Mouse (Mus musculus) layer of hippocampus, postnatal 14 days (tissue): Measurements from ENCODE around the gene Gm10226. TPM values are rescaled to one million over a fixed set of nuclear protein-coding genes. Genes with fewer than 3 reads are reported as not detected.
"Not testable (repeated sequence)": the region's sequence is repeated elsewhere in the genome, so short reads cannot be mapped to it uniquely, and the experiment has no call there.

Source experiments
- DNase-seq, 2 experiments: peaks; one replicate each; pipeline ENCODE4 v3.0.0; 2021 to 2022; ENCODE audit warnings: low spot score in 2 of 2, mixed read lengths in 1 of 2
- long read RNA-seq, 2 experiments: library from polyadenylated mRNA; stranded (forward); transcript quantifications; one replicate each; pipeline ENCODE4 v2.0.0; 2021
- total RNA-seq, 2 experiments: library from RNA; stranded (reverse); gene quantifications; 2 replicates each; pipeline ENCODE4 v1.2.3; 2021

Gene Gm10226
- 1 to 10 TPM; 6.7 to 7.1 TPM for total RNA-seq
- long read RNA-seq, experiment 1: 0 reads
- long read RNA-seq, experiment 2: 0 reads

GRCm38 (mm10) chr17:21691560-21691959, at the start of gene Gm10226:
TSS of gene Gm10226 (plus strand) at chr17:21691860.
- DNase-seq: no peak

- DNase-seq: no peak
Observed at GRCm38 (mm10) chr17:21648791-21649190, 42.9 kb upstream of the Gm10226 start.

DNA sequence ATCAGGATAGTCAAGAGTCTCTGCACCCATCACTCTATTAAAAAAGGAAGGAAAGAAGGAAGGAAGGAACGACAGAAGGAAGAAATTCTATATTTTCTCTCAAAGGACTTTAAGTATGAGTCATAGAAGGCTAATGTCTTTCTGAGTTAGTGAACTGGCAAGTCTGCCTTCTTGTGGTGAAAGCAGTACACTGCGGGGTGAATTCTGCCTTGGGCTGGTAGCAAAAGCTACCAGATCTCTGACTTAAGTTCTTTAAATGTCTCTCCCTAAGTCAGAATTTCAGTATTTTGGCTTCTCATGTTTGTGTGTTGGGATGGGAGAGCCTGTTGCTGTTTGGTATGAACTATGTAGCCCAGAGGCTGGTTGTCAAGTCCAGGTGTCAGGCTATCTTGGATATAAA, 41.7 kb upstream of the Gm10226 start:
- peak in 1 of 2 experiments; percentile 1 for DNase-seq

- peak; percentile 58 to 65 for DNase-seq
Observed at GRCm38 (mm10) chr17:21650364-21650907, 41.2 kb upstream of the Gm10226 start, which contains the start of gene Zfp983. TSS of gene Zfp983 (plus strand) at chr17:21650624.

- not testable (repeated sequence) for DNase-seq
Observed at GRCm38 (mm10) chr17:21678826-21679225, 12.8 kb upstream of the Gm10226 start.

DNA sequence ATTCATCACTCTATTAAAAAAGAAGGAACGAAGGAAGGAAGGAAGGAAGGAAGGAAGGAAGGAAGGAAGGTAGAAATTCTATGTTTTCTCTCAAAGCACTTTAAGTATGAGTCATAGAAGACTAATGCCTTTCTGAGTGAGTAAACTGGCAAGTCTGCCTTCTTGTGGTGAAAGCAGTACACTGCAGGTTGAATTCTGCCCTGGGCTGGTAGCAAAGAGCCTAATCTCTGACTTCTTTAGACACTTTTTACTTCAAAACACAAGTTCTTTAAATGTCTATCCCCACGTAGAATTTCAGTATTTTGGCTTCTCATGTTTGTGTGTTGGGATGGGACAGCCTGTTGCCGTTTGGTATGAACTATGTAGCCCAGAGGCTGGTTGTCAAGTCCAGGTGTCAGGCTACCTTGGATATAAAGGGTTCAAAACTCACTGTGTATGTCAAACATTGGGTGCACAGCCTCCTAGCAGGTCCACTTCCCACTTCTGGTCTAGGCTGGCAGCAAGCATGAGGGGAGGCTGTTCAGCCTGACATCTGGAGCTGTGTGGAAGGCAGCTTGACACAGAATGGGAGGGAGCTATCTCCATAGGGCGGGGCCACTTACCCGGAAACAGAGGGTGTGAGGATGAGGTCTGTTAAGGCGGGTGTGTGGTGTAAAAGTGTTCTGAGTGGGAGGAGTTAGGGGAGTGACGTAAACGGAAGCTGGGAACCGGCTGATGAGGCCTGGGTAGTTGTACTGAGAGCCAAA, 12.2 kb upstream of the Gm10226 start:
- peak; percentile 81 for DNase-seq

- not testable (repeated sequence) for DNase-seq
Observed at GRCm38 (mm10) chr17:21680019-21680376, 11.7 kb upstream of the Gm10226 start.

DNA sequence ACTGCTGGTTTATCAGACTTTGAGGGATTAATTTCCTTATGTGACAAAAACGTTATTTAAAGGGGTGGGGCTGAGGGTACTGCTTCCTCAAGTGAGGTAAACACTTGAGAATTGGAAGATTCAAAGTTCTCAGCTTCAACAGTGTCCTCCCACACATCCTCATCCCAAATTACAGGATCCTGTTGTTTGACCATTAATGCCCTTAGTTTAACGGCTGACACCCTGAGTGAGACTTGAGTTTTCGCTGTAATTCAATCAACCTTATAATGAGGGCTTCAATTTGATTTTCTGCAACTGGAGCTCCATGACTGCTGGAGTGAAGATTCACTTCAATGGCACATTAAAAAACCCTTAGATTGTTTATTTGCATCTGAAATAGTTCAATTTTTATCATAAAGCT, 1.7 kb downstream of the Gm10226 start:
- no peak for DNase-seq

DNA sequence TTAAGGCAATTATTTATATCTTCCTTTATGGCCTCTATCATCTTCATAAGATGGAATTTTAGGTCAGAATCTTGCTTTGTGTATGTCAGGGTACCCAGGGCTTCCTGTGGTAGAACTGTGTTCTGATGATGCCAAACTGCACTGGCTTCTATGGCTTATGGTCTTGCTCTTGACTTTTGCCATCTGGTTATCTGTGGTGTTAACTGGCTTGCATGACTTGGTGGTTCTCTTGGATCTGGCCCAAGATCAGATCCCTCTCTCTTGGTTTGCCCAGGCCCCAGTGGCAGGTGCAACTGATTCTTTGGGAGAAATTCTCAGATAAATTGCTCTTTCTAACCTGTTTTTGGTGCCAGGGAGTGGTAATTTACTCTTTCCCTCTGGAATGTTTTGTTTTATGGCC, 4.4 kb downstream of the Gm10226 start:
- no peak for DNase-seq

GRCm38 (mm10) chr17:21702281-21703240, 10.9 kb downstream of the Gm10226 start:
- no peak for DNase-seq

DNA sequence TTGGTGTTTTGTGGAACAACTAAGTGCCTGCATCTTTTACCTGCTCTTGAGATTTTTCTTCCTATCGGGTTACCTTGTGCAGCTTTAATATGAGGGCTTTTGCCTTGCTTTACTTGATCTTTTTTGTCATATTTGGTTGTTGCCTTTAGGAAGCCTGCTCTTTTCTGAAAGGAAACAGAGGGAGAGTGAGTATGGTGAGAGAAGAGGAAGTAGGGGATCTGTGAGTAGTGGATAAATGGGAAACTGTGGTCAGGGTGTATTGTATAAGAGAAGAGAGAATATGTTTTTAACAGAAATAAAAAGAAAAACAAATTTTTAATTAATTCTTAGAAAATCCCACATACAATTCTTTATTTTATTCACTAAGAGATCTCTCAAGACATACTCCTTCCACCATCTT, 11.8 kb downstream of the Gm10226 start:
- DNase-seq: no peak

- DNase-seq: peak; percentile 70 to 88
Observed at GRCm38 (mm10) chr17:21707343-21707996, 15.8 kb downstream of the Gm10226 start, which contains the start of gene Zfp760. TSS of gene Zfp760 (plus strand) at chr17:21707741.

DNA sequence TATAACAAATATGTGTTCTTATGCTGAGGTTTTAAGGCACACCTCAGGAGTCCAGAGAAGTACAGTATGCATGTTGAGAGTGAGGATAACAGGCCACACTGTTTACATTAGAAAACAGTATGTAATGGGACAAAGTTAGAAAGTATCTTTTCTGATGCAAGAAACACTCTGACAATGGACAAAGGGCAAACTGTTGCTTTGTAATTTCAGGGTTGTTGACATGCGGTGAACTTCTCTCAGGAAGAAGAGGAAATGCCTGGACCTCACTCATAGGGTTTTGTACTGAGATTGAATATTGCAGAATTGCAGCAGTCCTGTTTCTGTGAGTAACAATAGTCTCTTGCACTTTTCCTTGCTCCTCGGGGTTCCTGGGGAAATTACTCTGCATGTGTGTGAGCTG, 16.7 kb downstream of the Gm10226 start:
- DNase-seq: no peak

DNA sequence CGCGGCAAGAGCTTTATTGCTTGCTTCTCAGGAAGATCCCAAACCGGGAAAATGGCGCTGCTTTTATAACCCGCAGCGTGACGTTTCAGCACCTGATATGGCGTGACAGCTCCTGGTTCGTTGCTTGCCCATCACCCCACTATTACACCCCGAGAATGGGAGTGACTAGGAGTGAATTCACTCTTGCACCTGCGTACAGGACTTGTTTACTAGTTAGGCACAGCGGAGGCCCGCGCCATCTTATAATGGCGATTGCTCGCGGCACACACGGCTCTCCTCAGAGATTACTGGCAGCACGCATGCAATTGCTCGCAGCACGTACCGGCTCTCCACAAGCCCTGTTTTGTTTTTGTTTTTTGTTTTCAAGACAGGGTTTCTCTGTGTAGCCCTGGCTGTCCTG, 38.8 kb downstream of the Gm10226 start, which contains the start of gene Zfp229:
Gene Zfp229 (plus strand): TSS at position 301 of the 400 bp plus-strand sequence.
- not testable (repeated sequence) for DNase-seq

DNA sequence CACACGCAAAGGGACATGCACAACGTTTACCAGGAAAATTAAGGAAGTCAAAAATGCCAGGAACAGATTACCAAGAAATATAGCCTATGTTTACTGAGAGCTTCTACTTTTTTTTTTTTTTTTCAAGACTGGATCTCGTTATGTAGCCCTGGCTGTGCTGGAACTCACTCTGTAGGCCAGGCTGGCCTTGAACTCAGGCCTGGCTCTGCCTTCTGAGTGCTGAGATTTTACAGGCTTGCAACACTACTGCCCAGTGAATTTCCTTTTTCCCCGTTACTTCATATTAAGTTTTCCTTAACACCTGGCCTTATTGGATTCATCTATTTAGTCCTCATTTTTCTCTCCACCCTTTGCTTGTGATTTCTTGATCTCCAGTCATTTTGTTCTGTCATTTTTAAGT, 41.4 kb downstream of the Gm10226 start:
- DNase-seq: no peak

DNA sequence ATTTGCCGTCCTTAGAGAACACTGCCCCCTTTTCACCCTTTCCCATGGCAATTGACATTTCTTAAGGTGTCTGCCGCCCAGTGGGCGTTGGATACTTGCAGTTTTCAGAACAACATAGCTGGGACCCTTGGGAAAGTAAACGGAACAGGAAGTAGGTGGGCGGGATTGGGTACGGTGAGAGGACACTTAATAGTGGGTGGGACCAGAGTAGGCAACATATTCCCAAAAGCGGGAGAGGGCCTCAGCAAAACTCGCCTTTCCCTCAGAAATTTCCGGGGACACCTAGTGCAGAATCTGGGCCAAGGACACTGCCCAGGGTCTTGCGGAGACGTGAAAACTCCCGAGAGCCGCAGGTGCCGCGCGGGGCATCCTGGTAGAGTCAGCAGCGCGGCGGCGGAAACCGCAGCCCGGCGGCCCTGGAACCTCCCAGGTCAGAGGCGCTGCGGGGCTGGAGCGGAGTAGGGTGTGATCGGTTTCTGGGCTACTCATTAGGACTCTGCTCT, 41.9 kb downstream of the Gm10226 start:
- peak; percentile 71 to 74 for DNase-seq
